Mouse (Mus musculus): ENCODE measurements around the gene Il4.

- TF ChIP-seq CTCF (IDR thresholded peaks at IDR 0.05; ENCODE audit: extremely low read depth, insufficient read length, insufficient replicate concordance, low read depth, low read length) (no peak), POLR2A (IDR thresholded peaks at IDR 0.05; ENCODE audit: low read depth, low read length) (no peak)
Measured at GRCm38 (mm10) chr11:53617562-53618109, 833 bp downstream of the Il4 start.

All from small intestine, adult 2 months (tissue).